In the genomic region with DNA sequence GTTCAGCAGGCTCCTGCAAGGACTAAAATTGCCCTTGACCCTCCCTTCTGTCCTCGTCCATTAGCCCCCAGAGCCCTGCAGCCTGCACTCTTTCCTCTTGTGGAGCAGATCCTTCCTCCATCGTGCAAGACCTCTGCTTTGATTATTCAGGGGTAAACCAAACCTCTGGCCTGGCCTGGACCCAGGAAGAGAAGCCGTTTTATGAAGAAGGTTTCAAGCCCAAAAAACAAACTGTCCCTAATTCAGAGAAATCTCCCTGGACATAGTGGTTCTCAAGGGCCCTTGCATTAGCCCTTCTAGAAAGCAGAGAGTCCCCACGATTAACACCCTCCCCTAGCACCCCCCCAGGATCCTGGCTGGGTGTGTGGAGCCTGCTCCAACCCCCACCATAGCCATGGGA, we compare ENCODE assay signal across 8 mouse cellular contexts.
DNase-seq lines count a peak whose midpoint lies in the region; ATAC-seq lines count a peak whose summit lies in the region.

No protein-coding gene starts in this region.

- H3K4me1 ChIP-seq in neural tube, embryonic 11.5 days (ENCODE audit: control insufficient read depth, insufficient read depth, low read length), result peaks cover 27% of the 10 kb centered on the region
- peaks cover 21% of the 10 kb centered on the region for H3K4me1 ChIP-seq in liver, embryonic 13.5 days (replicated peaks)

- DNase-seq in heart, adult 11 months, result peak; percentile 89
- DNase-seq in heart, adult 18-20 months, result no peak
- no peak for DNase-seq in neural tube, embryonic 11.5 days (ENCODE audit: low spot score)
- no peak for DNase-seq in neural tube, embryonic 10.5 days (ENCODE audit: extremely low spot score, low spot score)
- DNase-seq in liver, embryonic 13.5 days, result no peak
- no peak for DNase-seq in urinary bladder, adult 2 months (ENCODE audit: low spot score)
- no peak for DNase-seq in B cell, adult 2 months

- no peak for ATAC-seq in neural tube, embryonic 11.5 days (ENCODE audit: insufficient read depth, low FRiP score, low TSS enrichment)
- no peak for ATAC-seq in liver, embryonic 13.5 days (ENCODE audit: low read depth)
- no peak for ATAC-seq in CD4-positive, CD25-positive, alpha-beta regulatory T cell, adult 4 months

- peak overlapping the region; percentile 45 for H3K9ac ChIP-seq in neural tube, embryonic 11.5 days (ENCODE audit: low read length)
- no peak overlapping the region for H3K9ac ChIP-seq in liver, embryonic 13.5 days

- H3K27me3 ChIP-seq in neural tube, embryonic 11.5 days (ENCODE audit: control insufficient read depth, insufficient read depth, low read length), result peaks cover 8% of the 10 kb centered on the region
- H3K27me3 ChIP-seq in liver, embryonic 13.5 days, result peaks cover 93% of the 10 kb centered on the region

- no peaks in the 10 kb centered on the region for H3K36me3 ChIP-seq in neural tube, embryonic 11.5 days (ENCODE audit: control insufficient read depth, insufficient read depth, low read length)
- H3K36me3 ChIP-seq in liver, embryonic 13.5 days, result no peaks in the 10 kb centered on the region

- no peak overlapping the region for H3K4me3 ChIP-seq in neural tube, embryonic 11.5 days (ENCODE audit: low read depth, low read length)
- no peak overlapping the region for H3K4me3 ChIP-seq in liver, embryonic 13.5 days (replicated peaks)

- peak overlapping the region; percentile 53; the same call in 1 of the 2 replicates for H3K4me2 ChIP-seq in neural tube, embryonic 11.5 days (ENCODE audit: low read depth)
- peak overlapping the region; percentile 38 for H3K4me2 ChIP-seq in liver, embryonic 13.5 days

- WGBS in neural tube, embryonic 11.5 days, result 14% methylated on average over 4 of the region's 4 CpGs
- 18% methylated on average over 4 of the region's 4 CpGs for WGBS in liver, embryonic 13.5 days (ENCODE audit: insufficient replicate concordance)

- H3K9me3 ChIP-seq in neural tube, embryonic 11.5 days (ENCODE audit: control insufficient read depth, low read length), result no peaks in the 10 kb centered on the region
- no peaks in the 10 kb centered on the region for H3K9me3 ChIP-seq in liver, embryonic 13.5 days (replicated peaks)

- H3K27ac ChIP-seq in neural tube, embryonic 11.5 days (ENCODE audit: low read depth, low read length), result peak overlapping the region; percentile 91
- no peak overlapping the region for H3K27ac ChIP-seq in liver, embryonic 13.5 days
